In the genomic region with DNA sequence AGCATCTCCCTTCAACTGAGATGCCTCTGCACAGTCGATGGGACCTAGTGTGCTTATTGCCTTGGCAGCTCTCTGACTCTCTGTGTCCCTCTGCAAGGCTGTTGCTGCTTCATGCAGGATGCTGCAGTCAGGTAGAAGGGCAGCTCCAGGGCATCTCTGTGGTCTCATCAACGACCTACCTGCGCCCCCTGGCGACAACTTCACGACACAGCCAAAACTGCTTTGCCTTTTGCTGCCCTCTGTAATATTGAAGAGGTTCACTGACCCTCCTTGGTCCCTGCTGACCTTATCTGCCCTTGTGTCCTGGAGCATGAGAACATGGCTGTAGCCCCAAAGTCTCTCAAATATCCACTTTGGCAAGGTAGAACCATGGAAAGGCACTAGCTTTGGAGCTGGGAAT, we compare ENCODE assay signal across 9 mouse cellular contexts.
A peak's percentile ranks its signal among the peaks of the same experiment; 100 is the strongest.
DNase-seq lines count a peak whose midpoint lies in the region; ATAC-seq and TF ChIP-seq lines count a peak whose summit lies in the region.
"Had no signal": no experiment of that assay in that cellular context is flagged by ENCODE, and none has a peak within 500 bp of the region (broad histone marks: within the 10 kb centered on the region; RNA-seq: fewer than 3 reads in every experiment).

No protein-coding gene starts in this region.

- 4% methylated on average over 5 of the region's 5 CpGs for WGBS in heart, embryonic 12.5 days
- 6% methylated on average over 5 of the region's 5 CpGs for WGBS in neural tube, embryonic 11.5 days

- H3K4me1 ChIP-seq in heart, embryonic 12.5 days (replicated peaks): no peaks in the 10 kb centered on the region
- H3K4me1 ChIP-seq in G1E (ENCODE audit: insufficient read depth, low read depth, low read length): no peaks in the 10 kb centered on the region
- no peaks in the 10 kb centered on the region for H3K4me1 ChIP-seq in neural tube, embryonic 11.5 days (ENCODE audit: control insufficient read depth, insufficient read depth, low read length)
- H3K4me1 ChIP-seq: limb, embryonic 13.5 days had no signal

- H3K36me3 ChIP-seq in heart, embryonic 12.5 days: no peaks in the 10 kb centered on the region
- H3K36me3 ChIP-seq in G1E (replicated peaks): no peaks in the 10 kb centered on the region
- no peaks in the 10 kb centered on the region for H3K36me3 ChIP-seq in neural tube, embryonic 11.5 days (ENCODE audit: control insufficient read depth, insufficient read depth, low read length)
- H3K36me3 ChIP-seq: limb, embryonic 13.5 days had no signal

- H3K9me3 ChIP-seq in heart, embryonic 12.5 days (replicated peaks): no peaks in the 10 kb centered on the region
- H3K9me3 ChIP-seq in G1E (replicated peaks): no peaks in the 10 kb centered on the region
- H3K9me3 ChIP-seq in neural tube, embryonic 11.5 days (ENCODE audit: control insufficient read depth, low read length): no peaks in the 10 kb centered on the region
- H3K9me3 ChIP-seq: limb, embryonic 13.5 days had no signal

- no peak for ATAC-seq in heart, embryonic 12.5 days (ENCODE audit: insufficient number of reproducible peaks, low FRiP score)
- no peak for ATAC-seq in G1E (ENCODE audit: extremely low read depth, insufficient number of reproducible peaks, low FRiP score, poor library complexity, severe bottlenecking)
- ATAC-seq in neural tube, embryonic 11.5 days (ENCODE audit: insufficient read depth, low FRiP score, low TSS enrichment): peak; percentile 74
- no peak for ATAC-seq in monocyte, adult 5-6 weeks (replicated peaks; ENCODE audit: insufficient number of reproducible peaks, low FRiP score, low TSS enrichment, poor library complexity, severe bottlenecking)

- H3K27ac ChIP-seq in heart, embryonic 12.5 days (ENCODE audit: poor library complexity, severe bottlenecking): no peak overlapping the region
- H3K27ac ChIP-seq in neural tube, embryonic 11.5 days (ENCODE audit: low read depth, low read length): no peak overlapping the region
- H3K27ac ChIP-seq: limb, embryonic 13.5 days had no signal

- H3K4me2 ChIP-seq in heart, embryonic 12.5 days: no peak overlapping the region
- no peak overlapping the region for H3K4me2 ChIP-seq in neural tube, embryonic 11.5 days (ENCODE audit: low read depth)
- H3K4me2 ChIP-seq: limb, embryonic 13.5 days had no signal

- H3K4me3 ChIP-seq in heart, embryonic 12.5 days: no peak overlapping the region
- no peak overlapping the region for H3K4me3 ChIP-seq in G1E (ENCODE audit: low read depth, low read length)
- H3K4me3 ChIP-seq in neural tube, embryonic 11.5 days (ENCODE audit: low read depth, low read length): no peak overlapping the region
- H3K4me3 ChIP-seq: limb, embryonic 13.5 days had no signal

- H3K27me3 ChIP-seq in heart, embryonic 12.5 days (replicated peaks): no peaks in the 10 kb centered on the region
- no peaks in the 10 kb centered on the region for H3K27me3 ChIP-seq in G1E (ENCODE audit: insufficient read depth, low read length)
- no peaks in the 10 kb centered on the region for H3K27me3 ChIP-seq in neural tube, embryonic 11.5 days (ENCODE audit: control insufficient read depth, insufficient read depth, low read length)
- H3K27me3 ChIP-seq: limb, embryonic 13.5 days had no signal

- peak; percentile 35 for DNase-seq in heart, postnatal 4 days
- peak; percentile 11 for DNase-seq in G1E (ENCODE audit: low spot score)
- DNase-seq in cerebellum, postnatal 14 days: peak; percentile 78 to 84
- DNase-seq in frontal cortex, postnatal 25 days (ENCODE audit: low spot score in 2 of 2): peak; percentile 39 to 52
- DNase-seq in left cerebral cortex, adult 11 months (ENCODE audit: low spot score): peak; percentile 24
- DNase-seq in neural tube, embryonic 11.5 days (ENCODE audit: low spot score): peak; percentile 76

- peak; percentile 51; the same call in 1 of the 2 replicates for TF ChIP-seq CTCF in G1E (IDR thresholded peaks at IDR 0.05; ENCODE audit: low read depth, low read length)

- no peak overlapping the region for H3K9ac ChIP-seq in heart, embryonic 12.5 days
- H3K9ac ChIP-seq in neural tube, embryonic 11.5 days (ENCODE audit: low read length): no peak overlapping the region
- H3K9ac ChIP-seq: limb, embryonic 13.5 days had no signal

Comparison
In these comparisons a context has a peak if more than half of its experiments do, and no peak if none do; other contexts are left out.
1. DNase-seq: peak in every context shown above with its lines; median percentile 81 in cerebellum, postnatal 14 days; 76 in neural tube, embryonic 11.5 days; 46 in frontal cortex, postnatal 25 days; 35 in heart, postnatal 4 days; 24 in left cerebral cortex, adult 11 months; 11 in G1E.